Mouse (Mus musculus): ENCODE measurements at regions not wholly inside any gene's neighbourhood (a gene's known extent, or its start where the extent isn't known, plus 50 kb on each side); places are given as distances from the start of the nearest gene placed in this dataset.

DNA sequence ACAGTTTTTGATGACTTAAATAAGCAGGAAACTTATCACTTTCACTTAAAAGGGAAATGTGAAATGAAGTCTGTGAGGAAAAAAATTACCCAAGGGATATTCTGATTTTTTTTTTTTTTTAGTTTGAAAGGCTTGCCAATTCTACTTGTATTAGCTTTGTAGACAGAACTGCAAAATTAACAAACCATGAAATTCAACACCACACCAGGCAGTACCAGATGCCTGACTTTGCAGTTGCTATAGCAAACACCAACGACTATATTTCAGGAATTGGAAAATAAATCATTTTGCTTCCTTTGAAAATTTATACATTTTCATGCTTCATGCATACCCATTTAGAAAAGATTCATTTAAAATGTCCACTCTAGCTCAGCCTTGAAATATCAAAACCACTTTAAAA lies 1206.6 kb downstream of the Grik2 start:
- no peak for TF ChIP-seq CTCF (IDR thresholded peaks at IDR 0.05)
- no peak for TF ChIP-seq EP300 (IDR thresholded peaks at IDR 0.05)

All from lung, postnatal 0 days (tissue).